Mouse (Mus musculus): ENCODE data around the gene Gcn1l1.

The Gcn1l1 gene

GRCm38 (mm10) chr5:115535635-115536034 lies 29.4 kb upstream of the Gcn1l1 start:
- peak in 1 of 2 experiments; percentile 41 for DNase-seq

GRCm38 (mm10) chr5:115538017-115538692 lies 26.9 kb upstream of the Gcn1l1 start:
- peak; percentile 63 to 64 for DNase-seq

- DNase-seq = peak; percentile 97 to 98
These were observed 26.4 kb upstream of the Gcn1l1 start for GRCm38 (mm10) chr5:115538693-115539043.

- DNase-seq = no peak
These were observed 22.2 kb upstream of the Gcn1l1 start for GRCm38 (mm10) chr5:115542635-115543384.

GRCm38 (mm10) chr5:115543509-115544253 lies 21.4 kb upstream of the Gcn1l1 start:
- peak; percentile 82 to 88 for DNase-seq

- DNase-seq = no peak
These were observed 20.3 kb upstream of the Gcn1l1 start for GRCm38 (mm10) chr5:115544655-115545185.

GRCm38 (mm10) chr5:115545636-115546035 lies 19.4 kb upstream of the Gcn1l1 start:
- DNase-seq = no peak

- peak in 1 of 2 experiments; percentile 53 for DNase-seq
These were observed 18.5 kb upstream of the Gcn1l1 start for GRCm38 (mm10) chr5:115546536-115546935.

GRCm38 (mm10) chr5:115547014-115547413 lies 18.0 kb upstream of the Gcn1l1 start:
- no peak for DNase-seq

- DNase-seq = no peak
These were observed 17.6 kb upstream of the Gcn1l1 start for GRCm38 (mm10) chr5:115547421-115547820.

GRCm38 (mm10) chr5:115548501-115549285 lies 16.4 kb upstream of the Gcn1l1 start:
- no peak for DNase-seq

- DNase-seq = no peak
These were observed 14.5 kb upstream of the Gcn1l1 start for GRCm38 (mm10) chr5:115550482-115551005.

GRCm38 (mm10) chr5:115551386-115551785 lies 13.7 kb upstream of the Gcn1l1 start:
- no peak for DNase-seq

- no peak for DNase-seq
These were observed 13.3 kb upstream of the Gcn1l1 start for GRCm38 (mm10) chr5:115551799-115552198.

GRCm38 (mm10) chr5:115553801-115554420 lies 11.1 kb upstream of the Gcn1l1 start:
- no peak for DNase-seq

- DNase-seq = no peak
These were observed 10.3 kb upstream of the Gcn1l1 start for GRCm38 (mm10) chr5:115554536-115555291.

- peak; percentile 85 to 92 for DNase-seq
These were observed 8.8 kb upstream of the Gcn1l1 start for GRCm38 (mm10) chr5:115556217-115556616.

GRCm38 (mm10) chr5:115558182-115558794 lies 6.8 kb upstream of the Gcn1l1 start:
- no peak for DNase-seq

- DNase-seq = peak; percentile 99 to 100
These were observed 5.6 kb upstream of the Gcn1l1 start, which contains the start of gene Rplp0 for GRCm38 (mm10) chr5:115559237-115560101. Gene Rplp0 (plus strand): TSS chr5:115559467.

All from cerebellum, postnatal 10 days (tissue).